Mouse (Mus musculus): ENCODE data around the gene Dhdh. TPM values are rescaled to one million over a fixed set of nuclear protein-coding genes. Genes with fewer than 3 reads are reported as not detected.

Gene Dhdh
- polyA plus RNA-seq, 1 experiment from 2014 or later, result 3.6 TPM

DNA sequence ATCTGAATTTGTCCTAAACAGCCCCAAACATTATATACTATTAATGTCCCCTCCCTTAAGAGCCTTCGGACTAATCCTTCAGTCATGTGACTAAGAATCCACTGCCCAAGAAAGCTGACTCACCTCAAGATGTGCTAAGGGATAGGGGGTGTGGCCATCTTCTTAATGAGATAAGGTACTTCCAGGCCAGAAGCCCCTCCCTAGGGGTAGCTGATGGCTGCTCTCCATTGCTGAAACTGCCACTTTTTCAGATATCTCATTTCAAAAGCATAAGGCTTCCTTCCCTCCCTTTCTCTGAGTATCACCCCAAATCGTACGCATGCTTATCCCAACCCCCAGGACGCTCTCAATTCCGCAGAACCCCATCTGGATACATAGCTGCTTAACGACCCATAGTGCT is 20.0 kb upstream of the Dhdh start:
- H3K9me3 ChIP-seq, result no peaks in the 10 kb centered on the region
- no peak overlapping the region for H3K4me3 ChIP-seq (replicated peaks)
- WGBS, result 93% methylated on average over 6 of the region's 6 CpGs
- H3K27me3 ChIP-seq, result no peaks in the 10 kb centered on the region
- no peak overlapping the region for H3K27ac ChIP-seq
- peaks cover 27% of the 10 kb centered on the region for H3K36me3 ChIP-seq
- no peak for ATAC-seq
- H3K4me1 ChIP-seq (replicated peaks), result peaks cover 18% of the 10 kb centered on the region
- H3K4me2 ChIP-seq (replicated peaks), result no peak overlapping the region
- H3K9ac ChIP-seq (replicated peaks), result no peak overlapping the region

GRCm38 (mm10) chr7:45507583-45507982 is 19.0 kb upstream of the Dhdh start:
- H3K4me3 ChIP-seq (replicated peaks), result no peak overlapping the region
- H3K27me3 ChIP-seq, result no peaks in the 10 kb centered on the region
- no peak overlapping the region for H3K27ac ChIP-seq
- H3K36me3 ChIP-seq, result peaks cover 33% of the 10 kb centered on the region
- 91% methylated on average over 6 of the region's 6 CpGs for WGBS
- H3K9me3 ChIP-seq, result no peaks in the 10 kb centered on the region
- H3K4me1 ChIP-seq (replicated peaks), result peaks cover 18% of the 10 kb centered on the region
- no peak overlapping the region for H3K9ac ChIP-seq (replicated peaks)
- no peak for ATAC-seq
- no peak overlapping the region for H3K4me2 ChIP-seq (replicated peaks)

GRCm38 (mm10) chr7:45498427-45498826 is 9.8 kb upstream of the Dhdh start:
- H3K36me3 ChIP-seq, result peaks cover 95% of the 10 kb centered on the region
- no peaks in the 10 kb centered on the region for H3K9me3 ChIP-seq
- no peak overlapping the region for H3K27ac ChIP-seq
- no peak for ATAC-seq
- no peaks in the 10 kb centered on the region for H3K4me1 ChIP-seq (replicated peaks)
- no peak overlapping the region for H3K4me3 ChIP-seq (replicated peaks)
- H3K27me3 ChIP-seq, result no peaks in the 10 kb centered on the region
- no peak overlapping the region for H3K4me2 ChIP-seq (replicated peaks)
- H3K9ac ChIP-seq (replicated peaks), result no peak overlapping the region
- WGBS, result 97% methylated on average over 6 of the region's 6 CpGs

- no peak for ATAC-seq
- H3K4me2 ChIP-seq (replicated peaks), result no peak overlapping the region
- no peak overlapping the region for H3K27ac ChIP-seq
- H3K27me3 ChIP-seq, result no peaks in the 10 kb centered on the region
- H3K36me3 ChIP-seq, result peaks cover 76% of the 10 kb centered on the region
- no peak overlapping the region for H3K4me3 ChIP-seq (replicated peaks)
- no peak overlapping the region for H3K9ac ChIP-seq (replicated peaks)
- H3K4me1 ChIP-seq (replicated peaks), result peaks cover 11% of the 10 kb centered on the region
- no peaks in the 10 kb centered on the region for H3K9me3 ChIP-seq
- 86% methylated on average over 9 of the region's 9 CpGs for WGBS
Observed at GRCm38 (mm10) chr7:45494548-45494947, 5.9 kb upstream of the Dhdh start.

- WGBS, result 95% methylated on average over 5 of the region's 5 CpGs
- Histone ChIP-seq H3K4me2 (replicated peaks) (no peak overlapping the region), H3K4me3 (replicated peaks) (no peak overlapping the region), H3K36me3 (peaks cover 61% of the 10 kb centered on the region), H3K27me3 (no peaks in the 10 kb centered on the region), H3K9ac (replicated peaks) (no peak overlapping the region), H3K27ac (no peak overlapping the region), H3K4me1 (replicated peaks) (peaks cover 23% of the 10 kb centered on the region), H3K9me3 (no peaks in the 10 kb centered on the region)
- ATAC-seq, result no peak
Observed at GRCm38 (mm10) chr7:45492951-45493350, 4.3 kb upstream of the Dhdh start.

GRCm38 (mm10) chr7:45492225-45492844 is 3.7 kb upstream of the Dhdh start:
- no peak overlapping the region for H3K4me3 ChIP-seq (replicated peaks)
- 95% methylated on average over 8 of the region's 8 CpGs for WGBS
- H3K36me3 ChIP-seq, result peaks cover 55% of the 10 kb centered on the region
- ATAC-seq, result no peak
- peaks cover 26% of the 10 kb centered on the region for H3K4me1 ChIP-seq (replicated peaks)
- H3K9me3 ChIP-seq, result no peaks in the 10 kb centered on the region
- no peak overlapping the region for H3K4me2 ChIP-seq (replicated peaks)
- no peaks in the 10 kb centered on the region for H3K27me3 ChIP-seq
- H3K9ac ChIP-seq (replicated peaks), result no peak overlapping the region
- H3K27ac ChIP-seq, result no peak overlapping the region

DNA sequence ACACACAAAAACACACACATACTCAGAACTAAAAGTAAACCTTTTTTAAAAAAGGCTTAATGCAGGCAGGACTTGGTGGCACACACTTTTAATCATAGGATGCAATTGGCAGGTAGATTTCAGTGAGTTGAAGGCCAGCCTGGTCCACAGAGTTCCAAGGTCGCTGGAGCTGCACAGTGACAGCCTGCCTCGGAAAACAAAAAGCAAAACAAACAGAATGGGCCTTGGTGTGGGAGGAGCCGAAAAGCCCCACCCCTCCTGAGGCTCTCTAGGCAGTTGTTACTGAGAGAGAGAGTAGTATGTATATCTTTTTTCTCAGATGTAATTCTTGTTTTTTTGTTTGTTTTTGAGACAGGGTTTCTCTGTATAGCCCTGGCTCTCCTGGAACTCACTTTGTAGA is 2.7 kb upstream of the Dhdh start:
- no peak overlapping the region for H3K27ac ChIP-seq
- 34% methylated on average over 3 of the region's 3 CpGs for WGBS

GRCm38 (mm10) chr7:45490822-45491221 is 2.2 kb upstream of the Dhdh start:
- H3K4me3 ChIP-seq (replicated peaks), result no peak overlapping the region
- H3K4me1 ChIP-seq (replicated peaks), result peaks cover 26% of the 10 kb centered on the region
- no peak for ATAC-seq
- H3K4me2 ChIP-seq (replicated peaks), result no peak overlapping the region
- no peaks in the 10 kb centered on the region for H3K27me3 ChIP-seq
- WGBS, result 42% methylated on average over 9 of the region's 9 CpGs
- peaks cover 39% of the 10 kb centered on the region for H3K36me3 ChIP-seq
- H3K27ac ChIP-seq, result no peak overlapping the region
- H3K9ac ChIP-seq (replicated peaks), result peak overlapping the region; percentile 12; the same call in 1 of the 2 replicates
- no peaks in the 10 kb centered on the region for H3K9me3 ChIP-seq

More for the DNA sequence above, 2.7 kb upstream of the Dhdh start:
- H3K4me2 ChIP-seq (replicated peaks), result no peak overlapping the region
- no peaks in the 10 kb centered on the region for H3K9me3 ChIP-seq
- peaks cover 44% of the 10 kb centered on the region for H3K36me3 ChIP-seq
- peak overlapping the region; percentile 12; the same call in 1 of the 2 replicates for H3K9ac ChIP-seq (replicated peaks)
- peaks cover 26% of the 10 kb centered on the region for H3K4me1 ChIP-seq (replicated peaks)
- no peaks in the 10 kb centered on the region for H3K27me3 ChIP-seq
- H3K4me3 ChIP-seq (replicated peaks), result no peak overlapping the region
- no peak for ATAC-seq

DNA sequence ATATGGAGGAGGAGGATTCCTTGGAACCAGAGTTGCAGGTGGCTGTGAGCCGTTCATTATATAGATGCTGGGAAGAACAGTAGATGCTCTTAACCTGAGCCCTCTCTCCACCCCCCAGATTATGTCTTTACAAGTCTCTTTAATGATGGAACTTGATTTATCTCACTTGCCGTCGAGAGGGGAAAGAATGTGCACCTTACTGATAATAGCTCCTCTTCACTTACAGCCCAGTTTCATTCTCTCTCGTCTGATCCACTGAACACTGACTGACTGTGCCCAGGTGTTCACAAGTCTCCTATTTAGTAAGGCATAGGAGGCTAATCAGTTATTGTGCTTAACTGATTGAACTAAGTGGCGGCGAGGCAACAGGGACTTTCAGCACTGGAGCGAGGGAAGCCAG is 973 bp upstream of the Dhdh start:
- Histone ChIP-seq H3K4me3 (replicated peaks) (no peak overlapping the region), H3K4me1 (replicated peaks) (peaks cover 26% of the 10 kb centered on the region), H3K27ac (no peak overlapping the region), H3K4me2 (replicated peaks) (no peak overlapping the region), H3K27me3 (no peaks in the 10 kb centered on the region), H3K36me3 (peaks cover 27% of the 10 kb centered on the region), H3K9me3 (no peaks in the 10 kb centered on the region), H3K9ac (replicated peaks) (no peak overlapping the region)
- WGBS, result 88% methylated on average over 7 of the region's 7 CpGs
- no peak for ATAC-seq

DNA sequence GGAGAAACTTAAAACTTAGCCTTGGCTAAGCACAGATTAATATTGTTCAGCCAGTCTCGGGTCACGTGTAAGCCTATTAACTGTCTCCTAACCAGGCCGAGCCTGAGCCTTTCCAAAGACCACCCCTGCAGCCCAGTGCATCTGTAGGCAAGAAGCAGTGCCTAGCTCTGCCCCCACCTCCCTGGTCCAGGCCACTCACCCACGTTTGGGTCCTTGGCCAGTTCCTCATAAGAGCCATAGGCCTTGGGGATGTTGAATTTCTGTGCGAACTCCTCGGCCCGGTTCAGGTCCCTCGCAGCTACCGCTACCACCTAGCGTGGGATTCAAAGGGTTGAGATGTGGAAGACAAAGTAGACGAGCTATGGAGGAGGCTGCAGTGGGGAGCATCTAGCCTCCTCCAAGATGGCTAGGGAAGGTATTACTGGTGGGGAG is 728 bp downstream of the Dhdh start:
- peak; percentile 80 for ATAC-seq
- Histone ChIP-seq H3K4me1 (replicated peaks) (peaks cover 26% of the 10 kb centered on the region), H3K9me3 (no peaks in the 10 kb centered on the region), H3K9ac (replicated peaks) (peak overlapping the region; percentile 65; the same call in 1 of the 2 replicates), H3K27me3 (no peaks in the 10 kb centered on the region), H3K36me3 (peaks cover 10% of the 10 kb centered on the region), H3K27ac (peak overlapping the region; percentile 86), H3K4me3 (replicated peaks) (peak overlapping the region; percentile 40), H3K4me2 (replicated peaks) (peak overlapping the region; percentile 57)
- WGBS, result 13% methylated on average over 11 of the region's 11 CpGs

GRCm38 (mm10) chr7:45486761-45487415 is 1.7 kb downstream of the Dhdh start, which contains the start of gene Gm45808:
TSS of gene Gm45808 (minus strand) at chr7:45486811.
- Histone ChIP-seq H3K36me3 (peaks cover 1% of the 10 kb centered on the region; the same call in 1 of the 2 replicates), H3K9me3 (no peaks in the 10 kb centered on the region), H3K27me3 (no peaks in the 10 kb centered on the region), H3K4me3 (replicated peaks) (no peak within 1 kb of the TSS; the same call in 1 of the 2 replicates), H3K4me1 (replicated peaks) (peaks cover 26% of the 10 kb centered on the region), H3K27ac (no peak within 1 kb of the TSS), H3K9ac (replicated peaks) (no peak within 1 kb of the TSS), H3K4me2 (replicated peaks) (no peak within 1 kb of the TSS)
- no peak for ATAC-seq
- 85% methylated on average over 12 of the region's 12 CpGs for WGBS

DNA sequence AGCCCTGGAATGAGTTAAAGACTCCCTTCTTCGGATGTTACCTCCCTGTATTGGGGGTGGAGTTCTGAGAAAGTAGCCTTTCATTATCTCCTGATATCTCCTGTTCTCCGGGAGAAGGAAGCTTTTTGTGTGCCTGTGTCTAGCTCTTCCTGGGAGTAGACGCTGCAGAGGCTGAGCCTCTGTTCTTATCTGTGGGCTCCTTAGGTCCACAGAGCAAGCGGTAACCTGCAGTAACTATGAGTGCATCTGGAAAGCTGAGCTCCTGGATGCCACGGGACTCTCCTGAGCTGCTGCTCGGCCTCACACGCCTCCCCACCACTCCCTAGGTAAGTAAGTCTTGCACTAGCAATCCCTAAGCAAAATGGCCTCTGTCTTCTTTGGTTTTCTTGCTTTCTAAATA is 2.4 kb downstream of the Dhdh start:
- no peak overlapping the region for H3K9ac ChIP-seq (replicated peaks)
- no peaks in the 10 kb centered on the region for H3K9me3 ChIP-seq
- no peaks in the 10 kb centered on the region for H3K36me3 ChIP-seq
- no peak overlapping the region for H3K27ac ChIP-seq
- peaks cover 24% of the 10 kb centered on the region for H3K4me1 ChIP-seq (replicated peaks)
- H3K27me3 ChIP-seq, result no peaks in the 10 kb centered on the region
- no peak overlapping the region for H3K4me3 ChIP-seq (replicated peaks)
- ATAC-seq, result no peak
- 84% methylated on average over 7 of the region's 7 CpGs for WGBS
- no peak overlapping the region for H3K4me2 ChIP-seq (replicated peaks)

Data from midbrain, embryonic 13.5 days (tissue).